Mouse (Mus musculus): ENCODE data around the gene Mrps16.

DNA sequence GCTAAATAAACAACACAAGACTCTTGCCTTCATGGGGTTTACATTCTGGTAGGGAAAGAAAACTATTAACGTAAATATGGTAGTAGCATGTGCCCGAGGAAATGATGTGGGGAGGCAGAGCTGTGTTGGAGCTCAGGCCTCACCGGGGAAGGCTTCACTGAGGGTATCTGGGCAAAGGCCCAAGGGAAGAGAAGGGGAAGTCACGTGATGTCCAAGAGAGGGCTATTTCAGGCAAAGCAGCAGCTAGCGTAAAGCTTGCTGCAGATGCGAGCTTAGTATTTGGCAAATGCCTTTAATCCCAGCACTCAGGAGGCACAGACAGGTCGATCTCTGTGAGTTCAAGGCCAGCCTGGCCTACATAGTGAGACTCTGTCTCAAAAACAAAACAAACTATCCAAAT, 28.8 kb upstream of the Mrps16 start:
- no peak for TF ChIP-seq CTCF (IDR thresholded peaks at IDR 0.05; ENCODE audit: extremely low read depth, insufficient read length, insufficient replicate concordance, low read depth, low read length)
- no peak for TF ChIP-seq POLR2A (IDR thresholded peaks at IDR 0.05; ENCODE audit: low read depth, low read length)
